Mouse (Mus musculus): Measurements from ENCODE around the gene Tex35. TPM values are rescaled to one million over a fixed set of nuclear protein-coding genes. Genes with fewer than 3 reads are reported as not detected.

The Tex35 gene
- polyA plus RNA-seq, 1 experiment from 2014 or later: not detected

Other genes starting within 250 kb of the Tex35 start
- 60.2 and 63.5 TPM in 2 replicates for gene Ralgps2, start 169.1 kb downstream of the Tex35 start, polyA plus RNA-seq (2014; fragmentation: Nextera tagmentation; extraction: Ambion mirVana)